Mouse (Mus musculus) right cerebral cortex, adult 2 months (tissue): ENCODE data around the gene Gm4141.
"Not testable (repeated sequence)": the region's sequence is repeated elsewhere in the genome, so short reads cannot be mapped to it uniquely, and the experiment has no call there.

Source experiments
- DNase-seq, 2 experiments: peaks; one replicate each; pipeline ENCODE4 v3.0.0; 2021 to 2022; ENCODE audit warnings: low spot score in 2 of 2

Gene Gm4141

DNA sequence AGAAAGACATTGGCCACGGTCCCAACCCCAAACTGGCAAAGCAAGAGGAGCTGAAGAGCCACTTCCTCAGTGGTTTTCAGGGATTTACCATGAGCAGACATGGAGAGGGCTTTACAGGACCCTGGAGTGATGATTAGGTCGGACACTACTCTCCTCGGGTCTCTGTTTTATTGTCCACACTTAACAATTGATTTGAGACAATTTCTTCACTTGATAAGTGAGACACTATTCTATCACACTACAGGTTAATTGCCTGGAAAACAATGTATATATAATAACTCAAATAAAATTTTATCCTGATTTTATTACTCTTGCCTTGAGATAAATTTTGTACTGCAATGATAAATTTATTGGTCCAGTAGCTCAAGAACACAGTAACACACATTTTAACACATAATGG, at the start of gene Gm4141:
Gm4141 (minus strand) TSS at position 101 of the 400 bp plus-strand sequence.
- not testable (repeated sequence) for DNase-seq

GRCm38 (mm10) chr7:20598921-20599320, 22.9 kb upstream of the Gm4141 start, which contains the start of gene Gm4513:
Gene Gm4513 (minus strand): TSS chr7:20599021.
- not testable (repeated sequence) for DNase-seq

- DNase-seq: not testable (repeated sequence)
Observed at GRCm38 (mm10) chr7:20545657-20546056, 30.4 kb downstream of the Gm4141 start, which contains the start of gene Gm5726. Gene Gm5726 (minus strand): TSS chr7:20545757.

- DNase-seq: not testable (repeated sequence)
Observed at GRCm38 (mm10) chr7:20533537-20533936, 42.5 kb downstream of the Gm4141 start, which contains the start of gene Vmn1r104. Gene Vmn1r104 (plus strand): TSS chr7:20533837.
